Mouse (Mus musculus) adrenal gland, postnatal 36 days (tissue): Measurements from ENCODE around the gene Asap3. TPM values are rescaled to one million over a fixed set of nuclear protein-coding genes. Genes with fewer than 3 reads are reported as not detected.
A peak's percentile ranks its signal among the peaks of the same experiment; 100 is the strongest.

Experiments
- DNase-seq, 2 experiments: peaks; one replicate each; pipeline ENCODE4 v3.0.0; 2021; ENCODE audit warnings: mixed read lengths in 1 of 2
- total RNA-seq, 2 experiments: library from RNA; stranded (reverse); gene quantifications; 2 replicates each; pipeline ENCODE4 v1.2.3; 2021

Gene Asap3
- total RNA-seq, 2 experiments from 2014 or later, result 1.7 to 2.1 TPM

GRCm38 (mm10) chr4:136218595-136219214 is 12.5 kb downstream of the Asap3 start:
- DNase-seq, result peak; percentile 15 to 47

GRCm38 (mm10) chr4:136220133-136220775 is 14.1 kb downstream of the Asap3 start:
- DNase-seq, result no peak

- no peak for DNase-seq
These were observed 17.5 kb downstream of the Asap3 start for GRCm38 (mm10) chr4:136223549-136224239.

- no peak for DNase-seq
These were observed 18.0 kb downstream of the Asap3 start for GRCm38 (mm10) chr4:136224240-136224559.

GRCm38 (mm10) chr4:136224677-136225460 is 18.7 kb downstream of the Asap3 start:
- no peak for DNase-seq

- DNase-seq, result peak; percentile 31 to 38
These were observed 21.2 kb downstream of the Asap3 start for GRCm38 (mm10) chr4:136227408-136227807.

- no peak for DNase-seq
These were observed 22.5 kb downstream of the Asap3 start for GRCm38 (mm10) chr4:136228640-136229039.

GRCm38 (mm10) chr4:136238669-136239068 is 32.5 kb downstream of the Asap3 start:
- DNase-seq, result no peak

- DNase-seq, result no peak
These were observed 32.9 kb downstream of the Asap3 start for GRCm38 (mm10) chr4:136239111-136239510.

GRCm38 (mm10) chr4:136239622-136240021 is 33.5 kb downstream of the Asap3 start:
- peak; percentile 84 to 90 for DNase-seq

GRCm38 (mm10) chr4:136240123-136240522 is 34.0 kb downstream of the Asap3 start:
- no peak for DNase-seq

- DNase-seq, result no peak
These were observed 34.8 kb downstream of the Asap3 start for GRCm38 (mm10) chr4:136240955-136241354.

GRCm38 (mm10) chr4:136242065-136242703 is 36.0 kb downstream of the Asap3 start:
- DNase-seq, result peak; percentile 29 to 48

- no peak for DNase-seq
These were observed 36.6 kb downstream of the Asap3 start for GRCm38 (mm10) chr4:136242728-136243127.

GRCm38 (mm10) chr4:136244208-136244607 is 38.0 kb downstream of the Asap3 start:
- no peak for DNase-seq

- DNase-seq, result no peak
These were observed 39.5 kb downstream of the Asap3 start for GRCm38 (mm10) chr4:136245681-136246080.

- no peak for DNase-seq
These were observed 40.4 kb downstream of the Asap3 start for GRCm38 (mm10) chr4:136246568-136246969.

- no peak for DNase-seq
These were observed 41.2 kb downstream of the Asap3 start for GRCm38 (mm10) chr4:136247386-136247728.

- peak; percentile 53 to 67 for DNase-seq
These were observed 41.7 kb downstream of the Asap3 start, which contains the start of gene Tcea3 for GRCm38 (mm10) chr4:136247729-136248463. TSS of gene Tcea3 (plus strand) at chr4:136247729.

- no peak for DNase-seq
These were observed 42.5 kb downstream of the Asap3 start for GRCm38 (mm10) chr4:136248464-136249331.

- DNase-seq, result no peak
These were observed 43.1 kb downstream of the Asap3 start for GRCm38 (mm10) chr4:136249332-136249647.
